Mouse (Mus musculus): ENCODE data around the gene Atp1a3.
"Not testable (repeated sequence)": the region's sequence is repeated elsewhere in the genome, so short reads cannot be mapped to it uniquely, and the experiment has no call there.

Atp1a3 gene

GRCm38 (mm10) chr7:25005421-25006065 lies at the start of gene Atp1a3:
Gene Atp1a3 (minus strand): TSS chr7:25005958.
- Histone ChIP-seq H3K4me1 (replicated peaks; ENCODE audit: low read depth, low read length) (peaks cover 75% of the 10 kb centered on the region), H3K4me3 (replicated peaks; ENCODE audit: low read length) (peak within 1 kb of the TSS; percentile 80), H3K9me3 (ENCODE audit: low read length) (no peaks in the 10 kb centered on the region), H3K27me3 (ENCODE audit: insufficient read depth, low read length) (peaks cover 80% of the 10 kb centered on the region), H3K36me3 (ENCODE audit: insufficient read depth, low read length) (no peaks in the 10 kb centered on the region)
- TF ChIP-seq CTCF (conservative IDR thresholded peaks at IDR 0.05; ENCODE audit: low read length) (no peak), POU5F1 (IDR thresholded peaks at IDR 0.05; ENCODE audit: borderline replicate concordance, low read length) (no peak), NANOG (IDR thresholded peaks at IDR 0.05; ENCODE audit: borderline replicate concordance, low read length) (no peak)

DNA sequence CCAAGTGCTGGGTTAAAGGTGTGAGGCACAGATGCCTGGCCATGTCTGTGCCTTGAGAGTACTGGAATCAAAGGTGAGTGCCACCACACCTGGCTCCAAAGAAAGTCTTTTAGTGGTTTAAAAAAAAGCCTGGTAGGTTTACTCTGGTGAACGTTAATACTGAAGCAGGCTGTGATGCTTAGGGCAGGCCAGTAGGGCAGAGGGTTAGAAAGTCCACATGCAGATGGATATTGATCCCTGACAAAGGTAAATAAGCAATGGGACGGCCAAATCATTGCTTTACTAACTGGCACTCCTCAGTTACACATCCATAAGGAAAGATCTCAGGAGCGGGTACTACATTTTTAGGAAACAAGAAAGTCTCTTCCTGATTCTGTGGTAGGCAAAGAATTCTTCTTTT lies 46.8 kb upstream of the Atp1a3 start:
- no peak for TF ChIP-seq POU5F1 (IDR thresholded peaks at IDR 0.05; ENCODE audit: borderline replicate concordance, low read length)
- TF ChIP-seq NANOG (IDR thresholded peaks at IDR 0.05; ENCODE audit: borderline replicate concordance, low read length), result no peak

DNA sequence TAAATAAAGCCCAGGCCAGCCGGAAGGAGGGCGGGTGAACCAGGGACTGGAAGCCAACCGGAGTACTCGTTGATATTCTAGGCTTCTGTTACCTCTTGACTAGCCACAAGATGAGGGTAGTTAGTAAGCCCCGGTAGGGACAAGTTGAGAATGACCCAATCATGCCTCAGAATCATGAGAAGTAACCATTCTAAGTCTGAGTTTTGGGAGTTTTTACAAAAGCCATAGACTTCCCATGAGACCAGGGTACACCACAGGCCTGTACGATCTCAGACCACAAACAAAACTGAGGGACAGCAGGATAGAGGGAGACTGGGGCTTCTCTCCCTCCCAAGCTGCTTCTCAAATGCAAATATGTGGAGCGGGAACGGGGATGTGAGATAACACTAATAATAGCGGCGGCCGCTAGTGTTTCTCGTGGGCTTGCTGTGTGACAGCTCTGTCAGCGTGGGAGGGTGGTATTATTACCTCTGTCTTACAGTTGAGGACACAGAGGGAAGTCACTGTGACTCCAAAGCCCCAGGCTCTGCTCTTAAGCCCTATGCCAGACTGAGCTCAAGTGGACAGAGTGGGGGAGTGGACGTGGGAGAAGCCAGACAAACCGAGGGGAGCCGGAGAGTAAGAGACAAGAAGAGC lies 43.7 kb upstream of the Atp1a3 start:
- Histone ChIP-seq H3K27me3 (ENCODE audit: insufficient read depth, low read length) (no peaks in the 10 kb centered on the region), H3K9me3 (ENCODE audit: low read length) (no peaks in the 10 kb centered on the region), H3K4me1 (replicated peaks; ENCODE audit: low read depth, low read length) (peaks cover 30% of the 10 kb centered on the region), H3K4me3 (replicated peaks; ENCODE audit: low read length) (no peak overlapping the region), H3K36me3 (ENCODE audit: insufficient read depth, low read length) (peaks cover 9% of the 10 kb centered on the region; the same call in 1 of the 2 replicates)
- TF ChIP-seq CTCF (conservative IDR thresholded peaks at IDR 0.05; ENCODE audit: low read length), result no peak
- TF ChIP-seq NANOG (IDR thresholded peaks at IDR 0.05; ENCODE audit: borderline replicate concordance, low read length), result no peak
- TF ChIP-seq POU5F1 (IDR thresholded peaks at IDR 0.05; ENCODE audit: borderline replicate concordance, low read length), result no peak

More for the DNA sequence above, 46.8 kb upstream of the Atp1a3 start:
- peaks cover 7% of the 10 kb centered on the region for H3K4me1 ChIP-seq (replicated peaks; ENCODE audit: low read depth, low read length)
- H3K9me3 ChIP-seq (ENCODE audit: low read length), result no peaks in the 10 kb centered on the region
- H3K4me3 ChIP-seq (replicated peaks; ENCODE audit: low read length), result no peak overlapping the region
- no peaks in the 10 kb centered on the region for H3K27me3 ChIP-seq (ENCODE audit: insufficient read depth, low read length)
- H3K36me3 ChIP-seq (ENCODE audit: insufficient read depth, low read length), result peaks cover 29% of the 10 kb centered on the region; the same call in 1 of the 2 replicates

DNA sequence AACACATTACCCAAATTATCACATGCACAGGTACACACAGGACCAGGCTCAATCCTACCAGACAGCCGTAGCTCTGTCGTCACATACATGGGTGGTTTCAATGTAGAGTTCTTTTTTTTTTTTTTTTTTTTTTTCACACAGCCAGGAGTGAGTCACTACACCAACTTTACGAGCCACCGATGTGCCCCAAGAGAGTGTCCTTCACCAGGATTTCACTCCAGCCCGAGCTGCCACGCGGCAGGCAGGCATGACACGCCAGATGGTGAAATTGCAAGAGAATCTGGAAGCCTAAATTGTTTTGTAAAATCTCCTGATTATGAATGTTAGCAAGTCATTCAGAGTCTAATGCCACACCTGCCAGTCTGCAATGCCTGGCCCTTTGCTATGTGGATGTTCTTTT lies 41.6 kb upstream of the Atp1a3 start:
- Histone ChIP-seq H3K4me3 (replicated peaks; ENCODE audit: low read length) (no peak overlapping the region), H3K27me3 (ENCODE audit: insufficient read depth, low read length) (no peaks in the 10 kb centered on the region), H3K36me3 (ENCODE audit: insufficient read depth, low read length) (peaks cover 7% of the 10 kb centered on the region; the same call in 1 of the 2 replicates), H3K9me3 (ENCODE audit: low read length) (no peaks in the 10 kb centered on the region), H3K4me1 (replicated peaks; ENCODE audit: low read depth, low read length) (peaks cover 51% of the 10 kb centered on the region)
- TF ChIP-seq CTCF (conservative IDR thresholded peaks at IDR 0.05; ENCODE audit: low read length), result no peak
- no peak for TF ChIP-seq NANOG (IDR thresholded peaks at IDR 0.05; ENCODE audit: borderline replicate concordance, low read length)
- TF ChIP-seq POU5F1 (IDR thresholded peaks at IDR 0.05; ENCODE audit: borderline replicate concordance, low read length), result no peak

- Histone ChIP-seq H3K4me3 (replicated peaks; ENCODE audit: low read length) (peak overlapping the region; percentile 17; the same call in 1 of the 2 replicates), H3K4me1 (replicated peaks; ENCODE audit: low read depth, low read length) (peaks cover 50% of the 10 kb centered on the region)
- H3K9me3 ChIP-seq (ENCODE audit: low read length); H3K27me3 ChIP-seq (ENCODE audit: insufficient read depth, low read length); H3K36me3 ChIP-seq (ENCODE audit: insufficient read depth, low read length): not testable (repeated sequence)
Measured at GRCm38 (mm10) chr7:25044599-25044998, 38.8 kb upstream of the Atp1a3 start.

DNA sequence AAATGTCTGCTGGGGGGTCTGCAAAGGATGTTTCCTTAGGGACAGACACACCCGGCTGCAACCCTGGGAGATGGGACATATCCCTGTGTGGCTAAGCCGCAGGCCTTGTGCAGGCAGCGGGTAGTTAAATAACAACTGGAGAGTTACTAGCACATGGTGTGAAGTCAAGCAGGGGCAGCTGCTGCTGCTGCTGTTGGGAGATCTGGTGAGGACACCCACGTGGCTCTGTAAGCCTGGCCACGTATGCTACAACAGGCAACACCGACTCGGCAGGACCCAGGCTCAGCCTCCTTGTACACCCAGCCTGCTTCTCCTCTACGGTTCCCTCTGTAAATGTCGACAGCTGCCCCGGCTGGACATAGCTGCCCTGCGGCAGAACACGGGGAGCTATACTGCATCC lies 36.2 kb upstream of the Atp1a3 start:
- H3K4me1 ChIP-seq (replicated peaks; ENCODE audit: low read depth, low read length), result peaks cover 50% of the 10 kb centered on the region
- no peaks in the 10 kb centered on the region for H3K9me3 ChIP-seq (ENCODE audit: low read length)
- no peak overlapping the region for H3K4me3 ChIP-seq (replicated peaks; ENCODE audit: low read length)
- H3K27me3 ChIP-seq (ENCODE audit: insufficient read depth, low read length), result peaks cover 3% of the 10 kb centered on the region; the same call in 1 of the 2 replicates
- TF ChIP-seq CTCF (conservative IDR thresholded peaks at IDR 0.05; ENCODE audit: low read length) (no peak), NANOG (IDR thresholded peaks at IDR 0.05; ENCODE audit: borderline replicate concordance, low read length) (no peak)
- H3K36me3 ChIP-seq (ENCODE audit: insufficient read depth, low read length), result peaks cover 7% of the 10 kb centered on the region; the same call in 1 of the 2 replicates

- H3K27me3 ChIP-seq (ENCODE audit: insufficient read depth, low read length), result peaks cover 2% of the 10 kb centered on the region; the same call in 1 of the 2 replicates
- no peak for TF ChIP-seq NANOG (IDR thresholded peaks at IDR 0.05; ENCODE audit: borderline replicate concordance, low read length)
- TF ChIP-seq CTCF (conservative IDR thresholded peaks at IDR 0.05; ENCODE audit: low read length), result peak; percentile 97
- no peak overlapping the region for H3K4me3 ChIP-seq (replicated peaks; ENCODE audit: low read length)
- H3K36me3 ChIP-seq (ENCODE audit: insufficient read depth, low read length), result no peaks in the 10 kb centered on the region
- H3K4me1 ChIP-seq (replicated peaks; ENCODE audit: low read depth, low read length), result peaks cover 8% of the 10 kb centered on the region
- no peaks in the 10 kb centered on the region for H3K9me3 ChIP-seq (ENCODE audit: low read length)
Measured at GRCm38 (mm10) chr7:25035916-25036315, 30.2 kb upstream of the Atp1a3 start.

- Histone ChIP-seq H3K4me1 (replicated peaks; ENCODE audit: low read depth, low read length) (peaks cover 8% of the 10 kb centered on the region), H3K9me3 (ENCODE audit: low read length) (0 out of 2 replicates have a peak, but pooled peaks cover 5% of the 10 kb centered on the region), H3K27me3 (ENCODE audit: insufficient read depth, low read length) (no peaks in the 10 kb centered on the region), H3K4me3 (replicated peaks; ENCODE audit: low read length) (no peak overlapping the region), H3K36me3 (ENCODE audit: insufficient read depth, low read length) (no peaks in the 10 kb centered on the region)
- TF ChIP-seq CTCF (conservative IDR thresholded peaks at IDR 0.05; ENCODE audit: low read length), result no peak
- TF ChIP-seq POU5F1 (IDR thresholded peaks at IDR 0.05; ENCODE audit: borderline replicate concordance, low read length), result no peak
- TF ChIP-seq NANOG (IDR thresholded peaks at IDR 0.05; ENCODE audit: borderline replicate concordance, low read length), result no peak
Measured at GRCm38 (mm10) chr7:25034796-25035195, 29.0 kb upstream of the Atp1a3 start.

DNA sequence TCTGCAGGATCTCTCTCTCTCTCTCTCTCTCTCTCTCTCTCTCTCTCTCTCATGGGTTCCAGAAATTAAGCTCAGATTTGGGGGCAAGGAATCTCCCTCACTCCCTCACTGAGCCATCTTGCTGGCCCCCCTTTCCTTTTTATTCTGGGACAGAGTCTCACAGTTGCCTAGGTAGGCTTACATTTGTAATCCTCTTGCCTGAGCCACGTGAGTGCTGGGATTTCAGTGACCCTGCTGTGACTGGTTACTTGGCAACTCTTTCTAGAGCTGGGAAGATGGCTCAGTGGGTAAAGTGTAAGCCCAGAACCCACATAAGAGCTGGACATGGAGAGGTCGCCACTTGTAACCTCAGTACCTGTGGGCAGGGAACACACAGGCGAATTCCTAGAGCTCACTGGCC lies 25.8 kb upstream of the Atp1a3 start:
- H3K27me3 ChIP-seq (ENCODE audit: insufficient read depth, low read length), result no peaks in the 10 kb centered on the region
- H3K4me1 ChIP-seq (replicated peaks; ENCODE audit: low read depth, low read length), result peaks cover 10% of the 10 kb centered on the region
- H3K9me3 ChIP-seq (ENCODE audit: low read length), result 0 out of 2 replicates have a peak, but pooled peaks cover 5% of the 10 kb centered on the region
- TF ChIP-seq NANOG (IDR thresholded peaks at IDR 0.05; ENCODE audit: borderline replicate concordance, low read length), result no peak
- TF ChIP-seq POU5F1 (IDR thresholded peaks at IDR 0.05; ENCODE audit: borderline replicate concordance, low read length), result no peak
- TF ChIP-seq CTCF (conservative IDR thresholded peaks at IDR 0.05; ENCODE audit: low read length), result no peak
- H3K4me3 ChIP-seq (replicated peaks; ENCODE audit: low read length), result no peak overlapping the region
- 0 out of 2 replicates have a peak, but pooled peaks cover 6% of the 10 kb centered on the region for H3K36me3 ChIP-seq (ENCODE audit: insufficient read depth, low read length)
